Mouse (Mus musculus): Measurements from ENCODE around the gene Zfp36l2. TPM values are rescaled to one million over a fixed set of nuclear protein-coding genes. Genes with fewer than 3 reads are reported as not detected.
"Not testable (repeated sequence)": the region's sequence is repeated elsewhere in the genome, so short reads cannot be mapped to it uniquely, and the experiment has no call there.

Zfp36l2 gene
- polyA plus RNA-seq, 1 experiment from 2014 or later = 9.6 TPM

DNA sequence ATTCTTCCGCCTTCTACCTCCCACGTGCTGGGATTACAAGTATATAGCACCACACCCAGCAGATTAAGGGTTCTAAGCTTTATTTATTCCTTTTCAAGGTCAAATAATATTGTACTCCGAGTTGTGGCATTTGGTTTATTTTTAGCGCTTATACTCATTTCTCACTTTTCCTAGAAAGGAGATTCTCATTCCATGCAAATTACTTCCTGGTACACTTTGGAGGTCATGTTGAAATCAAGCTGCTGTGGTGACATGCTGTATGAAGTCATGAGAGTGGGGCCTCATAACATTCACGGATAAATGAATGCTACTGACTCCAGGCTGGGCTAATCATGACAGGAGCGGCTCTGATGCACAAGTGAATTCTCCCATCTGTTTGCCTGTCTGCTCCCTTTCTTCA lies 38.9 kb upstream of the Zfp36l2 start:
- no peaks in the 10 kb centered on the region for H3K9me3 ChIP-seq (ENCODE audit: control insufficient read depth, low read length)
- H3K36me3 ChIP-seq (ENCODE audit: control insufficient read depth, insufficient read depth, low read length) = peaks cover 49% of the 10 kb centered on the region
- H3K4me3 ChIP-seq (ENCODE audit: control insufficient read depth in 1 of 2, insufficient read depth in 1 of 2, low read depth in 1 of 2, low read length in 2 of 2) = no peak overlapping the region
- no peaks in the 10 kb centered on the region for H3K27me3 ChIP-seq (ENCODE audit: control insufficient read depth, insufficient read depth, low read length)
- H3K9ac ChIP-seq (ENCODE audit: low read length) = no peak overlapping the region
- WGBS = 56% methylated on average over 6 of the region's 6 CpGs
- peak overlapping the region in 1 of 2 experiments; percentile 65; a peak in 2 of 4 replicates for H3K27ac ChIP-seq (replicated peaks in 1 of 2; ENCODE audit: control insufficient read depth in 1 of 2, insufficient read depth in 1 of 2, low read depth in 2 of 2, low read length in 2 of 2)
- no peak overlapping the region for H3K4me2 ChIP-seq (ENCODE audit: low read length)
- peaks cover 8 to 11% of the 10 kb centered on the region in 2 experiments for H3K4me1 ChIP-seq (ENCODE audit: control insufficient read depth in 2 of 2, insufficient read depth in 2 of 2, low read length in 2 of 2)
- no peak for ATAC-seq (ENCODE audit: insufficient number of reproducible peaks, insufficient read depth, low FRiP score, low read depth)

DNA sequence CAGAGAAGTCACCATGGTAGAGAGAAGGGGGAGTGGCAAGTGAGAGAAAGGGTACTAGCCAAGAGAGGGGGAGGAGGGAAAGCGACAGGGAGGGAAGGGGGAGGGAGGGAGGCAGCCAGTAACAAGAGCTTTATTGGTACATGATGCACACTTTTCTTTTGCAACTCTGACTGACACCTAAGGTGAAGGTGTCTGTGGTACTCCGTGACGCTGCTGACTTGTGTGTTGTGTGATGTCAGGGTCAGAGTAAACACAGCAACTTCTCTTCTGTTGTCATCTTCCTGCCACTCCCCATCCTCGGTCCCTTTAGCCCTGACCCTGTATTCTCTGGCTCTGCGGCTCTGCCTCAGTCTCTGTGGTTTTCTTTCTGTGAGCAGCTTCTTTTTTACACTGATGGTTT lies 38.5 kb upstream of the Zfp36l2 start:
- Histone ChIP-seq H3K4me1 (ENCODE audit: control insufficient read depth in 2 of 2, insufficient read depth in 2 of 2, low read length in 2 of 2) (peaks cover 8 to 11% of the 10 kb centered on the region in 2 experiments), H3K4me2 (ENCODE audit: low read length) (no peak overlapping the region), H3K36me3 (ENCODE audit: control insufficient read depth, insufficient read depth, low read length) (peaks cover 53% of the 10 kb centered on the region), H3K9ac (ENCODE audit: low read length) (no peak overlapping the region), H3K27me3 (ENCODE audit: control insufficient read depth, insufficient read depth, low read length) (no peaks in the 10 kb centered on the region), H3K27ac (replicated peaks in 1 of 2; ENCODE audit: control insufficient read depth in 1 of 2, insufficient read depth in 1 of 2, low read depth in 2 of 2, low read length in 2 of 2) (no peak overlapping the region), H3K9me3 (ENCODE audit: control insufficient read depth, low read length) (no peaks in the 10 kb centered on the region), H3K4me3 (ENCODE audit: control insufficient read depth in 1 of 2, insufficient read depth in 1 of 2, low read depth in 1 of 2, low read length in 2 of 2) (no peak overlapping the region)
- ATAC-seq (ENCODE audit: insufficient number of reproducible peaks, insufficient read depth, low FRiP score, low read depth) = no peak
- WGBS = 70% methylated on average over 5 of the region's 5 CpGs

DNA sequence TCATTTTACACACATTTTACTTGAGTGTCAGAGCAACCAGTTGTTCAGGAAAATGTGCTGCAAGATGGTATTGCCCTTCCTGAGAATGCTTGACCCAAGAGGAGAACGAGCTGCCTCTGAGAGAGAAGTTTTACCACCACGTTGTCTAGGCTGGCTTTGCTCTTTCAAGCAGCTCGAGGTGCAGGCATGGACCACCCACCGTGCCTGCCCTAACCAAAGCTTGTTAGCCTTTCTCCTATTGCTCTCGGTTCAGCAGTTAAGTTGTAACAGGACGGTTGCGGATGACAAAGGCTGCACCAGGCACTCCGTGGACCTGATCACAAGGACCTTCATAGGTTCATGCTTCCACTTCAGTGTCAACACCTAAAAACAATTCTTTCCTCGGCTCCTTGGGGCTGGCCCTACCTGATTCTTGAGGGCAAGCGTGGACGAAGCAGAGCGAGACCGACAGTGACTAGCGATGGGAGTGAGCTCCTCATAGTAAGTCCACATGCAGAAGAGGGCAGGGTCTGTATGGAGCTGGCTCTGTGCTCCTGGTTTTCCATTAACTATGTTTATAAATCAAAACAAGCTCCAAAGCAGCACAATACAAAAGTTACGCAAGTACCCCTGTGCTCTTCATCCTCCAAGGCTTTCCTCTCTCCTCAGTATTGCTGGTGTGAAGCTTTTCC lies 36.6 kb upstream of the Zfp36l2 start:
- H3K36me3 ChIP-seq (ENCODE audit: control insufficient read depth, insufficient read depth, low read length) = peaks cover 54% of the 10 kb centered on the region
- no peaks in the 10 kb centered on the region for H3K27me3 ChIP-seq (ENCODE audit: control insufficient read depth, insufficient read depth, low read length)
- ATAC-seq (ENCODE audit: insufficient number of reproducible peaks, insufficient read depth, low FRiP score, low read depth) = no peak
- 81% methylated on average over 15 of the region's 15 CpGs for WGBS
- H3K9ac ChIP-seq (ENCODE audit: low read length) = no peak overlapping the region
- H3K4me1 ChIP-seq (ENCODE audit: control insufficient read depth in 2 of 2, insufficient read depth in 2 of 2, low read length in 2 of 2) = peaks cover 8 to 11% of the 10 kb centered on the region in 2 experiments
- no peak overlapping the region for H3K4me2 ChIP-seq (ENCODE audit: low read length)
- no peak overlapping the region for H3K27ac ChIP-seq (replicated peaks in 1 of 2; ENCODE audit: control insufficient read depth in 1 of 2, insufficient read depth in 1 of 2, low read depth in 2 of 2, low read length in 2 of 2)
- no peaks in the 10 kb centered on the region for H3K9me3 ChIP-seq (ENCODE audit: control insufficient read depth, low read length)
- no peak overlapping the region for H3K4me3 ChIP-seq (ENCODE audit: control insufficient read depth in 1 of 2, insufficient read depth in 1 of 2, low read depth in 1 of 2, low read length in 2 of 2)

DNA sequence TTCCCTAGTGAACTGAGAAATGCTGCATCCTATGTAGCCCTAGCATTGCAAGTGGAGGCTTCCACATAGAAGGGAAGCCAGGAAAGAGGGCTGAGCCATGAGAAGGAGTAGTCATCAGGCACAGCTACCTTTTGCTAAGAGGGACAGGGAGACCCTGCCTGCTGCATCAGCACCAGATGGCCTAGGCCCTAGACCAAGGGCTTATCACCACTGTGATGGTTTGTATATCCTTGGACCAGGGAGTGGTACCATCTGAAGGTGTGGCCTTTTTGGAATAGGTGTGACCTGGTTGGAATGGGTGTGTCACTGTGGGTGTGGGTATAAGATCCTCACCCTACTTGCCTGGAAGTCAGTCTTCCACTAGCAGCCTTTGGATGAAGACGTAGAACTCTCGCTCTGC lies 31.1 kb upstream of the Zfp36l2 start:
- H3K36me3 ChIP-seq (ENCODE audit: control insufficient read depth, insufficient read depth, low read length) = peaks cover 35% of the 10 kb centered on the region
- H3K9ac ChIP-seq (ENCODE audit: low read length); H3K27me3 ChIP-seq (ENCODE audit: control insufficient read depth, insufficient read depth, low read length); H3K27ac ChIP-seq (replicated peaks in 1 of 2; ENCODE audit: control insufficient read depth in 1 of 2, insufficient read depth in 1 of 2, low read depth in 2 of 2, low read length in 2 of 2); H3K4me2 ChIP-seq (ENCODE audit: low read length); ATAC-seq (ENCODE audit: insufficient number of reproducible peaks, insufficient read depth, low FRiP score, low read depth); H3K4me1 ChIP-seq (ENCODE audit: control insufficient read depth in 2 of 2, insufficient read depth in 2 of 2, low read length in 2 of 2); H3K4me3 ChIP-seq (ENCODE audit: control insufficient read depth in 1 of 2, insufficient read depth in 1 of 2, low read depth in 1 of 2, low read length in 2 of 2); H3K9me3 ChIP-seq (ENCODE audit: control insufficient read depth, low read length): not testable (repeated sequence)
- WGBS = 100% methylated on average over 2 of the region's 2 CpGs

DNA sequence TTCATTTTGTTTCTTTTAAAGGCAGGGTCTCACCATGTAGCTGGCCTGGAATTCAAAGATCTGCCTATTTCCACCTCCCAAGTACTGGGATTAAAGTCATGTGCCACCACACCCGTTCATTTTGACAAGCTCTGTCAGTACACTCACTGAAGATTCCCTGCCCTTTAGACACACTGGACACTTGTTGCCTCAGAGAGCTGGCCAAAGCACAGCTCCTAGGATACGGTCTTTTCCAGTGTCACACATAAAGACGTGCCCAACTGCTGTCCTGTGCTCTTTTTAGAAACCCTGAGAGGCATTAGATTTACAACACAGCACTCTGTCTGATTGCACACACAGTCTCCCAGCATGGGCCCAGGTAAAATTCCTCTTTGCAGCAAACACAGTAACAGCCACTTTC lies 29.9 kb upstream of the Zfp36l2 start:
- no peak overlapping the region for H3K4me2 ChIP-seq (ENCODE audit: low read length)
- no peak overlapping the region for H3K4me3 ChIP-seq (ENCODE audit: control insufficient read depth in 1 of 2, insufficient read depth in 1 of 2, low read depth in 1 of 2, low read length in 2 of 2)
- no peak for ATAC-seq (ENCODE audit: insufficient number of reproducible peaks, insufficient read depth, low FRiP score, low read depth)
- no peak overlapping the region for H3K27ac ChIP-seq (replicated peaks in 1 of 2; ENCODE audit: control insufficient read depth in 1 of 2, insufficient read depth in 1 of 2, low read depth in 2 of 2, low read length in 2 of 2)
- no peaks in the 10 kb centered on the region for H3K4me1 ChIP-seq (ENCODE audit: control insufficient read depth in 2 of 2, insufficient read depth in 2 of 2, low read length in 2 of 2)
- no peak overlapping the region for H3K9ac ChIP-seq (ENCODE audit: low read length)
- WGBS = 45% methylated on average over 3 of the region's 3 CpGs
- peaks cover 34% of the 10 kb centered on the region for H3K36me3 ChIP-seq (ENCODE audit: control insufficient read depth, insufficient read depth, low read length)
- no peaks in the 10 kb centered on the region for H3K9me3 ChIP-seq (ENCODE audit: control insufficient read depth, low read length)
- no peaks in the 10 kb centered on the region for H3K27me3 ChIP-seq (ENCODE audit: control insufficient read depth, insufficient read depth, low read length)

DNA sequence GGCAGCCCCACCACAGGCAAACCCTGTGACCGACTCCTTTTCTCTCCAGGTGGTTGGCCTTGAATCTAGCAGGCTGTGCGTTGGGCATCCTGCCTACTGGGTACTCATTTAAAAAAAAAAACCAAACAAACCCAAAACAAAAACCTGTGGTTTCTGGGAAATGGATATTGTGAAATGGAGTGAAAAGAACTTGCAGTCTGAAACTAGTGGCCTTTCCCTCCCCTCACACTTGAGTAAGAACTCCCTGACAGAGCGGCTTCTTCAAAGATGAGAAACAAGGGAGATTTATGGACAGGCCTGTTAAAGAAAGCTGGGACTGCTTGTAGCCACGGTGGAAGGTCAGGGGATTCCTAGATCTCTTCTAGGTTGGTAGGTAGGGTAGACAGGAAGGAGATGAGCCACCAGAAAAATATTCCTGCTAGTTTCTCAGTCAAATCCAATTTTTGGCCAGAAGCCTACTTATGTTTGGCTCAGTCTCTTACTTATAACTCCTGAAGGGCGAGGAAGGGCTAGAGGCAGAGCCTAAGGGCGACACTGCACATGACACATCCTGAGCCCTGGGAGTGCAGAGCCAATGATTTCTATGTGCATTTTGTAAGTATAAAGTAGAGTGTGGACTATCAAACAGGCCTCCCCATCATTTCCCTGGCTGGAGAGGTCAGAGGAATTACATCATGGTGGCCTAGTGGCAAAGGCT lies 27.7 kb upstream of the Zfp36l2 start:
- ATAC-seq (ENCODE audit: insufficient number of reproducible peaks, insufficient read depth, low FRiP score, low read depth) = no peak
- Histone ChIP-seq H3K27ac (replicated peaks in 1 of 2; ENCODE audit: control insufficient read depth in 1 of 2, insufficient read depth in 1 of 2, low read depth in 2 of 2, low read length in 2 of 2) (no peak overlapping the region), H3K4me1 (ENCODE audit: control insufficient read depth in 2 of 2, insufficient read depth in 2 of 2, low read length in 2 of 2) (no peaks in the 10 kb centered on the region), H3K9me3 (ENCODE audit: control insufficient read depth, low read length) (no peaks in the 10 kb centered on the region), H3K4me3 (ENCODE audit: control insufficient read depth in 1 of 2, insufficient read depth in 1 of 2, low read depth in 1 of 2, low read length in 2 of 2) (no peak overlapping the region), H3K27me3 (ENCODE audit: control insufficient read depth, insufficient read depth, low read length) (no peaks in the 10 kb centered on the region), H3K9ac (ENCODE audit: low read length) (no peak overlapping the region), H3K36me3 (ENCODE audit: control insufficient read depth, insufficient read depth, low read length) (peaks cover 17% of the 10 kb centered on the region; the same call in 1 of the 2 replicates), H3K4me2 (ENCODE audit: low read length) (no peak overlapping the region)
- WGBS = 88% methylated on average over 6 of the region's 6 CpGs

DNA sequence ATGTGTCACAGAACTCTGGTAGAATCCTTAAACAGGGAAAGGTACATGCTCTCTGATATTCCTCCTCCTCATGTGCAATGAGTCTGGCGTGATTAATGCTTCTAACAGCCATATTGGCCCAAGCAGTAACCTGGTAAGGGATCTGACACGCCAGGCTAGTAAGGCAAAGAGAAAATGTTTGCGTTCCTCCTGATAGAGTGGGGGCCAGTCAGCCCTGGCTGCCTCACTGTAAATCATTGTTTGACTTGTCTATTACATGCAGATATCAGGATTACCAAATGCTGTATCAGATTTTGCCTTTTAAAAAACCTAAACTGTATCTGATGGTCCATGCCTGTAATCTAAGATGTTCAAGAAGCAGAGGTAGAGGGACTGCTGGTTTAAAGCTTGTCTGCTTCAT lies 25.7 kb upstream of the Zfp36l2 start:
- 0 out of 2 replicates have a peak, but pooled peaks cover 9% of the 10 kb centered on the region for H3K36me3 ChIP-seq (ENCODE audit: control insufficient read depth, insufficient read depth, low read length)
- H3K9me3 ChIP-seq (ENCODE audit: control insufficient read depth, low read length) = no peaks in the 10 kb centered on the region
- no peak overlapping the region for H3K4me3 ChIP-seq (ENCODE audit: control insufficient read depth in 1 of 2, insufficient read depth in 1 of 2, low read depth in 1 of 2, low read length in 2 of 2)
- H3K27me3 ChIP-seq (ENCODE audit: control insufficient read depth, insufficient read depth, low read length) = no peaks in the 10 kb centered on the region
- WGBS = 84% methylated on average over 3 of the region's 3 CpGs
- no peak overlapping the region for H3K9ac ChIP-seq (ENCODE audit: low read length)
- no peak overlapping the region for H3K4me2 ChIP-seq (ENCODE audit: low read length)
- H3K27ac ChIP-seq (replicated peaks in 1 of 2; ENCODE audit: control insufficient read depth in 1 of 2, insufficient read depth in 1 of 2, low read depth in 2 of 2, low read length in 2 of 2) = no peak overlapping the region
- ATAC-seq (ENCODE audit: insufficient number of reproducible peaks, insufficient read depth, low FRiP score, low read depth) = no peak
- H3K4me1 ChIP-seq (ENCODE audit: control insufficient read depth in 2 of 2, insufficient read depth in 2 of 2, low read length in 2 of 2) = no peaks in the 10 kb centered on the region

Data from heart, embryonic 14.5 days (tissue).